Mouse (Mus musculus): Measurements from ENCODE around the gene Gm17018.

The Gm17018 gene

DNA sequence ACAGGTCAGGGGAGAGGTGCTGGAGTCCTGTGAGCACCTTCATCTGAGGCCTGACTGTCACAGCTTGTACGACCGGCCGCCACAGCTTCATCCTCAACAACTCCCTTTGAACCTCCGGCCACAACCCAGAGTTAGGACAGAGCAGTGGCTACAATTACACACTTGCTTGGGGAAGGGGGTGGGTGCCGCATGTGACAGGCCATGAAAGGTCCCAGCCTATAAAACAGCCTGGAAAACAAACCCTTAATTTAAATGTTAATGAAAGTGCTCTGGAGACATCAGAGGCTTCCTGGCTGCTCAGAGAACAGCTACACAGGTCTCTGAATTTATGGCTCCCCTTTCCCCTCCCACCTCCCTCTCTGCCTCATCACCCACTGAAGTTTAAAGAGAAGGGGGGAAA lies 61.7 kb downstream of the Gm17018 start:
- no peak for DNase-seq (ENCODE audit: low spot score in 2 of 2)

DNA sequence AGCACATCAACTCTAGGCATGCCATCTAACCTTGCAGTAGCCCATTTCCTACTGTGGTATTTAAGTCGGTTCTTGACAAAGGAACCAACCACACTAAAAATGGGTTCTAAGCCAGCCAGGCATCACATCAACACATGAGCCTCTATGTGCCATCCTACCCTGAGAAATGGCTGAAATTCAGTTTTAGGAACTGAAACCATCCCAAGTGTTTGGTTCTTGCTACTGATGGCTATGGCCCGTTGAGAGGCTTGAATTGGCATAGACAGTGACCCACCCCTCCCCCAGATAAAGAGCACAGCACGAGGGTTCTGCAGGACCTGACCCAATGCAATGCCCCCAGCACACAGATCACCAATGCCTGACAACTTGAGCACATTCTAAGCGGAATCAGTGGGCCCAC lies 63.3 kb downstream of the Gm17018 start:
- no peak for DNase-seq (ENCODE audit: low spot score in 2 of 2)

DNA sequence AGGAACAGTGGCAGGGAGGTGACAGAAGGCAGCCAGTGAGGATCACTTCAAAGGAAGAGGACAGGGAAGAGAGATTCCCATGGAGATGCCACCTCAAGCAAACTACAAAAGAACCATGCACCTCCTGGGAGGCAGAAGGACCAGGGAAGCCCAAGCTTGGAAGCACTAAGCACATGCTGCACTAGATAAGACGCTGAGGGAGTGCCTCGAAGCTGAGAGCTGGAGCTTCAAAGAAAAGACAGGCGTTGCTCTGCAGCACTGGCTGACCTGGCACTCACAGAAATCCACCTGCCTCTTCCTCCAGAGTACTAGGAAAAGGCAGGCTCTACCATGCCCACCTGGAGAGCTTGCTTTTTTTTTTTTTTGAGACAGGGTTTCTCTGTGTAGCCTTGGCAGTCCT lies 66.6 kb downstream of the Gm17018 start:
- no peak for DNase-seq (ENCODE audit: low spot score in 2 of 2)

DNA sequence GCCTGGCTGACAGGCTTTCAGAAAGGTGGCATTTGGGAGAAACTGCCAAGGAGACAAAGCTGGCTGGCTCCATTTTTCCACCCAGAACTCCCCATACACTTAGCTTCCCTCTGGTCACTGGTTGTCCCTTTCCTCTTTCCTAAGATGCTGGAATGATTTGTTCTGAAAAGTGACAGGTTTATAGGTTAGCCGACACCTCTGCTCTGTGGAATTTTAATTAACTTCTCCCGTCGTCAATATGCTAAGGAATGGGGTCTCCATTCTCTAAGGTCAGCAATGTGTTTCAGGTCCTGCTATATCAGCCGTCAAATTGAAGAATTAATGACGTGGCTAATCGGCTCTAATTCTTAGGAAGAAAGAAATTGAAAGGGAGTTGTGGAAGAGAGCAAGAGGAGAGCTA lies 68.2 kb downstream of the Gm17018 start:
- no peak for DNase-seq (ENCODE audit: low spot score in 2 of 2)

DNA sequence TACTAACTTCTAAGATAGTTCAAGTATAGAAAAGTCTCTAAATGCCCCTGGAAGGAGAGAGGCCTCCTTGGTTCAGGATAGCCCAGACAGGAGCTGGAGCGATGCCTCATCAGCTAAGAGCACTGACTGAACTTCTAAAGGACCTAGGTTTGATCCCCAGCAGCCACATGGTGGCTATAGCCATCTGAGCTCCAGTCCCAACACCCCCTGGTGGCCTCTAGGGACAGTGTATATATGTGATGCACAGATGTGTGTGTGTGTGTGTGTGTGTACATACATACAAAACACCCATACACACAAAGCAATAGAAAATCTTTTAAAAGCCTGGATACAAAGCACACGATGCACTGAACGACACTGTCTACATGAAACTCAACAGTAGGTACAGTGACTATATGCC lies 68.8 kb downstream of the Gm17018 start:
- DNase-seq (ENCODE audit: low spot score in 2 of 2), result no peak
